Mouse (Mus musculus): ENCODE results near the gene Gm49388. TPM values are rescaled to one million over a fixed set of nuclear protein-coding genes. Genes with fewer than 3 reads are reported as not detected.
"Not testable (repeated sequence)": the region's sequence is repeated elsewhere in the genome, so short reads cannot be mapped to it uniquely, and the experiment has no call there.

Gene Gm49388
- polyA plus RNA-seq, 1 experiment from 2014 or later: not detected

GRCm38 (mm10) chr7:127837473-127837872, 52.1 kb downstream of the Gm49388 start:
- no peaks in the 10 kb centered on the region for H3K27me3 ChIP-seq
- no peak overlapping the region for H3K4me2 ChIP-seq
- H3K27ac ChIP-seq: no peak overlapping the region
- ATAC-seq: no peak
- WGBS: 89% methylated on average over 5 of the region's 5 CpGs
- H3K9ac ChIP-seq: 0 out of 2 replicates have a peak overlapping the region, but pooled peaks have one; percentile 27
- no peak overlapping the region for H3K4me3 ChIP-seq
- peaks cover 7% of the 10 kb centered on the region for H3K4me1 ChIP-seq
- no peaks in the 10 kb centered on the region for H3K36me3 ChIP-seq (ENCODE audit: poor library complexity, severe bottlenecking)
- H3K9me3 ChIP-seq (replicated peaks): no peaks in the 10 kb centered on the region

GRCm38 (mm10) chr7:127837878-127838277, 52.5 kb downstream of the Gm49388 start:
- WGBS: 84% methylated on average over 4 of the region's 4 CpGs
- H3K9ac ChIP-seq, H3K4me3 ChIP-seq: not testable (repeated sequence)

GRCm38 (mm10) chr7:127840031-127840430, 54.6 kb downstream of the Gm49388 start:
- not testable (repeated sequence) for ATAC-seq; H3K27me3 ChIP-seq; H3K27ac ChIP-seq; H3K9ac ChIP-seq; H3K9me3 ChIP-seq (replicated peaks); H3K4me2 ChIP-seq; H3K36me3 ChIP-seq (ENCODE audit: poor library complexity, severe bottlenecking); H3K4me3 ChIP-seq
- peaks cover 13% of the 10 kb centered on the region for H3K4me1 ChIP-seq
- 70% methylated on average over 2 of the region's 2 CpGs for whole genome bisulfite sequencing

More at GRCm38 (mm10) chr7:127837878-127838277, 52.5 kb downstream of the Gm49388 start:
- H3K4me2 ChIP-seq; H3K36me3 ChIP-seq (ENCODE audit: poor library complexity, severe bottlenecking); H3K9me3 ChIP-seq (replicated peaks); H3K27me3 ChIP-seq; H3K27ac ChIP-seq; ATAC-seq: not testable (repeated sequence)
- H3K4me1 ChIP-seq: peaks cover 12% of the 10 kb centered on the region

GRCm38 (mm10) chr7:127840886-127841285, 55.5 kb downstream of the Gm49388 start:
- peaks cover 13% of the 10 kb centered on the region for H3K4me1 ChIP-seq
- WGBS: 2% methylated on average over 15 of the region's 15 CpGs
- H3K27me3 ChIP-seq: no peaks in the 10 kb centered on the region
- peak; percentile 26 for ATAC-seq
- no peaks in the 10 kb centered on the region for H3K9me3 ChIP-seq (replicated peaks)
- H3K4me2 ChIP-seq: peak overlapping the region; percentile 99
- peak overlapping the region; percentile 68 for H3K4me3 ChIP-seq
- 0 out of 2 replicates have a peak, but pooled peaks cover 2% of the 10 kb centered on the region for H3K36me3 ChIP-seq (ENCODE audit: poor library complexity, severe bottlenecking)
- H3K9ac ChIP-seq: peak overlapping the region; percentile 71
- peak overlapping the region; percentile 88 for H3K27ac ChIP-seq

- peak overlapping the region; percentile 68 for H3K4me3 ChIP-seq
- 0 out of 2 replicates have a peak, but pooled peaks cover 2% of the 10 kb centered on the region for H3K36me3 ChIP-seq (ENCODE audit: poor library complexity, severe bottlenecking)
- peak; percentile 95 for ATAC-seq
- WGBS: 0% methylated on average over 37 of the region's 46 CpGs
- no peaks in the 10 kb centered on the region for H3K9me3 ChIP-seq (replicated peaks)
- peak overlapping the region; percentile 88 for H3K27ac ChIP-seq
- peak overlapping the region; percentile 99 for H3K4me2 ChIP-seq
- H3K4me1 ChIP-seq: peaks cover 13% of the 10 kb centered on the region
- H3K27me3 ChIP-seq: no peaks in the 10 kb centered on the region
- H3K9ac ChIP-seq: peak overlapping the region; percentile 71
Measured at GRCm38 (mm10) chr7:127841340-127842000, 56.1 kb downstream of the Gm49388 start.

- Histone ChIP-seq H3K36me3 (ENCODE audit: poor library complexity, severe bottlenecking) (0 out of 2 replicates have a peak, but pooled peaks cover 2% of the 10 kb centered on the region), H3K9ac (peak overlapping the region; percentile 71), H3K27ac (peak overlapping the region; percentile 88), H3K9me3 (replicated peaks) (no peaks in the 10 kb centered on the region), H3K4me1 (peaks cover 13% of the 10 kb centered on the region), H3K4me2 (peak overlapping the region; percentile 99), H3K27me3 (no peaks in the 10 kb centered on the region), H3K4me3 (peak overlapping the region; percentile 68)
- under 1% methylated on average over 40 of the region's 40 CpGs for WGBS
- ATAC-seq: peak; percentile 60
Measured at GRCm38 (mm10) chr7:127842001-127842718, 56.8 kb downstream of the Gm49388 start.

- H3K9me3 ChIP-seq (replicated peaks): no peaks in the 10 kb centered on the region
- peaks cover 3% of the 10 kb centered on the region; the same call in 1 of the 2 replicates for H3K36me3 ChIP-seq (ENCODE audit: poor library complexity, severe bottlenecking)
- H3K27me3 ChIP-seq: no peaks in the 10 kb centered on the region
- no peak overlapping the region for H3K4me2 ChIP-seq
- WGBS: 80% methylated on average over 6 of the region's 6 CpGs
- no peak overlapping the region for H3K4me3 ChIP-seq
- no peak for ATAC-seq
- H3K27ac ChIP-seq: no peak overlapping the region
- no peaks in the 10 kb centered on the region for H3K4me1 ChIP-seq
- H3K9ac ChIP-seq: no peak overlapping the region
Measured at GRCm38 (mm10) chr7:127849973-127850875, 64.8 kb downstream of the Gm49388 start.

- no peaks in the 10 kb centered on the region for H3K9me3 ChIP-seq (replicated peaks)
- H3K9ac ChIP-seq: no peak overlapping the region
- H3K27ac ChIP-seq: no peak overlapping the region
- H3K36me3 ChIP-seq (ENCODE audit: poor library complexity, severe bottlenecking): peaks cover 3% of the 10 kb centered on the region; the same call in 1 of the 2 replicates
- no peak for ATAC-seq
- WGBS: 77% methylated on average over 5 of the region's 5 CpGs
- H3K4me3 ChIP-seq: no peak overlapping the region
- H3K4me1 ChIP-seq: no peaks in the 10 kb centered on the region
- no peak overlapping the region for H3K4me2 ChIP-seq
- H3K27me3 ChIP-seq: no peaks in the 10 kb centered on the region
Measured at GRCm38 (mm10) chr7:127850906-127851305, 65.5 kb downstream of the Gm49388 start.

Other genes starting within 250 kb of the Gm49388 start
- gene Tmem265, start 224.2 kb upstream of the Gm49388 start, polyA plus RNA-seq (2015; fragmentation: Nextera tagmentation; extraction: Ambion mirVana): 5.0 and 5.7 TPM in 2 replicates
- 58.6 and 63.4 TPM in 2 replicates for gene Phkg2, start 212.3 kb upstream of the Gm49388 start, polyA plus RNA-seq (2015; fragmentation: Nextera tagmentation; extraction: Ambion mirVana)
- gene Ccdc189, start 197.0 kb upstream of the Gm49388 start, polyA plus RNA-seq (2015; fragmentation: Nextera tagmentation; extraction: Ambion mirVana): 13.8 and 15.6 TPM in 2 replicates
- gene Rnf40, start 196.8 kb upstream of the Gm49388 start, polyA plus RNA-seq (2015; fragmentation: Nextera tagmentation; extraction: Ambion mirVana): 43.1 and 51.9 TPM in 2 replicates
- gene Zfp629, start 169.8 kb upstream of the Gm49388 start, polyA plus RNA-seq (2015; fragmentation: Nextera tagmentation; extraction: Ambion mirVana): 18.6 and 22.0 TPM in 2 replicates
- 36.6 and 40.8 TPM in 2 replicates for gene Bcl7c, start 76.7 kb upstream of the Gm49388 start, polyA plus RNA-seq (2015; fragmentation: Nextera tagmentation; extraction: Ambion mirVana)
- gene Ctf1, start 72.9 kb upstream of the Gm49388 start, polyA plus RNA-seq (2015; fragmentation: Nextera tagmentation; extraction: Ambion mirVana): 3.8 and 4.4 TPM in 2 replicates
- gene Ctf2, start 53.4 kb upstream of the Gm49388 start, polyA plus RNA-seq (2015; fragmentation: Nextera tagmentation; extraction: Ambion mirVana): 0.19 and 0.36 TPM in 2 replicates
- gene Fbxl19, start 41.1 kb upstream of the Gm49388 start, polyA plus RNA-seq (2015; fragmentation: Nextera tagmentation; extraction: Ambion mirVana): 7.7 and 9.6 TPM in 2 replicates
- gene Orai3, start 15.8 kb upstream of the Gm49388 start, polyA plus RNA-seq (2015; fragmentation: Nextera tagmentation; extraction: Ambion mirVana): 4.8 and 5.4 TPM in 2 replicates
- gene Setd1a, start 8.9 kb upstream of the Gm49388 start, polyA plus RNA-seq (2015; fragmentation: Nextera tagmentation; extraction: Ambion mirVana): 20.0 and 21.5 TPM in 2 replicates
- 5.0 and 7.5 TPM in 2 replicates for gene Hsd3b7, start 15.0 kb downstream of the Gm49388 start, polyA plus RNA-seq (2015; fragmentation: Nextera tagmentation; extraction: Ambion mirVana)
- 20.5 and 25.6 TPM in 2 replicates for gene Stx4a, start 38.7 kb downstream of the Gm49388 start, polyA plus RNA-seq (2015; fragmentation: Nextera tagmentation; extraction: Ambion mirVana)
- 18.9 and 21.9 TPM in 2 replicates for gene Stx1b, start 38.9 kb downstream of the Gm49388 start, polyA plus RNA-seq (2015; fragmentation: Nextera tagmentation; extraction: Ambion mirVana)
- 12.9 and 15.5 TPM in 2 replicates for gene Zfp646, start 90.6 kb downstream of the Gm49388 start, polyA plus RNA-seq (2015; fragmentation: Nextera tagmentation; extraction: Ambion mirVana)
- 39.1 and 44.8 TPM in 2 replicates for gene Zfp668, start 91.2 kb downstream of the Gm49388 start, polyA plus RNA-seq (2015; fragmentation: Nextera tagmentation; extraction: Ambion mirVana)
- gene Prss53, start 105.4 kb downstream of the Gm49388 start, polyA plus RNA-seq (2015; fragmentation: Nextera tagmentation; extraction: Ambion mirVana): 0.66 and 0.77 TPM in 2 replicates
- gene Gm21974, start 109.8 kb downstream of the Gm49388 start, polyA plus RNA-seq (2015; fragmentation: Nextera tagmentation; extraction: Ambion mirVana): not detected in 2 replicates
- gene Vkorc1, start 110.0 kb downstream of the Gm49388 start, polyA plus RNA-seq (2015; fragmentation: Nextera tagmentation; extraction: Ambion mirVana): 55.8 and 59.5 TPM in 2 replicates
- 80.2 and 91.6 TPM in 2 replicates for gene Bckdk, start 118.5 kb downstream of the Gm49388 start, polyA plus RNA-seq (2015; fragmentation: Nextera tagmentation; extraction: Ambion mirVana)
- gene Kat8, start 126.9 kb downstream of the Gm49388 start, polyA plus RNA-seq (2015; fragmentation: Nextera tagmentation; extraction: Ambion mirVana): 49.8 and 51.1 TPM in 2 replicates
- gene Prss8, start 144.5 kb downstream of the Gm49388 start, polyA plus RNA-seq (2015; fragmentation: Nextera tagmentation; extraction: Ambion mirVana): 0.09 and 0.29 TPM in 2 replicates
- 7.9 and 10.1 TPM in 2 replicates for gene Prss36, start 161.1 kb downstream of the Gm49388 start, polyA plus RNA-seq (2015; fragmentation: Nextera tagmentation; extraction: Ambion mirVana)
- 452 and 476 TPM in 2 replicates for gene Fus, start 181.8 kb downstream of the Gm49388 start, polyA plus RNA-seq (2015; fragmentation: Nextera tagmentation; extraction: Ambion mirVana)
- 3.2 and 3.9 TPM in 2 replicates for gene Pycard, start 208.3 kb downstream of the Gm49388 start, polyA plus RNA-seq (2015; fragmentation: Nextera tagmentation; extraction: Ambion mirVana)
- not detected in 2 replicates for gene Trim72, start 218.3 kb downstream of the Gm49388 start, polyA plus RNA-seq (2015; fragmentation: Nextera tagmentation; extraction: Ambion mirVana)